Mouse (Mus musculus) C2C12 (cell line): ENCODE results near the gene Mgll. TPM values are rescaled to one million over a fixed set of nuclear protein-coding genes. Genes with fewer than 3 reads are reported as not detected.

Experiments used
- H3K27me3 ChIP-seq: one replicate; pipeline ENCODE4 v1.6.1; 2011; ENCODE audit not compliant: control insufficient read depth, insufficient read depth, insufficient read length
- H3K36me3 ChIP-seq: one replicate; pipeline ENCODE4 v1.6.1; 2011; ENCODE audit not compliant: control insufficient read depth, insufficient read depth
- H3K4me3 ChIP-seq: one replicate; pipeline ENCODE4 v1.5.1; 2011; ENCODE audit warnings: mild to moderate bottlenecking, control low read depth; ENCODE audit not compliant: poor library complexity, insufficient read depth, severe bottlenecking
- H3K79me2 ChIP-seq: one replicate; pipeline ENCODE4 v1.6.1; 2011; ENCODE audit not compliant: control insufficient read depth, insufficient read depth
- H3K79me3 ChIP-seq: one replicate; pipeline ENCODE4 v1.6.1; 2011; ENCODE audit warnings: low read depth, control low read depth
- H3ac ChIP-seq: one replicate; pipeline ENCODE3; 2011; ENCODE audit warnings: low read depth; ENCODE audit not compliant: control insufficient read depth, insufficient read length
- CEBPB ChIP-seq: IDR thresholded peaks from one replicate; pipeline ENCODE4 v1.6.1; 2011; ENCODE audit warnings: low read depth, mild to moderate bottlenecking, control low read depth, moderate library complexity
- CTCF ChIP-seq: IDR thresholded peaks from one replicate; pipeline ENCODE4 v1.5.1; 2011; ENCODE audit not compliant: control insufficient read depth, insufficient read depth, insufficient read length
- FOSL1 ChIP-seq: IDR thresholded peaks from one replicate; pipeline ENCODE4 v1.8.0; 2011; ENCODE audit warnings: mild to moderate bottlenecking, low read length; ENCODE audit not compliant: poor library complexity, insufficient read depth, severe bottlenecking
- MAX ChIP-seq: IDR thresholded peaks from one replicate; pipeline ENCODE4 v1.6.1; 2011; ENCODE audit warnings: mild to moderate bottlenecking, control low read depth
- MYOD1 ChIP-seq: IDR thresholded peaks from one replicate; pipeline ENCODE4 v1.6.1; 2011; ENCODE audit warnings: low read depth; ENCODE audit not compliant: control insufficient read depth, insufficient read length
- MYOG ChIP-seq: IDR thresholded peaks from one replicate; pipeline ENCODE4 v1.6.1; 2011; ENCODE audit not compliant: control insufficient read depth, insufficient read length; ENCODE audit errors: extremely low read depth
- USF1 ChIP-seq: IDR thresholded peaks from one replicate; pipeline ENCODE4 v1.6.1; 2011; ENCODE audit warnings: low read depth, mild to moderate bottlenecking, control low read depth, moderate library complexity
- polyA plus RNA-seq: library from polyadenylated mRNA; unstranded; fragments of >200 nt; fragmentation: generic; extraction: Trizol; gene quantifications from one replicate; pipeline ENCODE4 v1.2.1, GENCODE M21; 2012; ENCODE audit warnings: missing spikeins

The Mgll gene
- polyA plus RNA-seq, 1 experiment = 1.3 TPM

- no peak overlapping the region for H3K4me3 ChIP-seq
- H3ac ChIP-seq = no peak overlapping the region
- no peaks in the 10 kb centered on the region for H3K79me3 ChIP-seq
- TF ChIP-seq FOSL1 (no peak), CEBPB (no peak)
- H3K27me3 ChIP-seq = no peaks in the 10 kb centered on the region
- H3K79me2 ChIP-seq = no peaks in the 10 kb centered on the region
- H3K36me3 ChIP-seq = no peaks in the 10 kb centered on the region
Observed at GRCm38 (mm10) chr6:88811880-88812400, 87.7 kb downstream of the Mgll start.

GRCm38 (mm10) chr6:88812886-88813285 is 88.7 kb downstream of the Mgll start:
- H3K79me3 ChIP-seq = no peaks in the 10 kb centered on the region
- no peak for TF ChIP-seq CEBPB
- TF ChIP-seq CTCF = peak; percentile 22
- TF ChIP-seq MYOD1 = no peak
- TF ChIP-seq MAX = no peak
- TF ChIP-seq MYOG = no peak
- TF ChIP-seq USF1 = no peak
- no peaks in the 10 kb centered on the region for H3K79me2 ChIP-seq
- H3ac ChIP-seq = no peak overlapping the region
- no peaks in the 10 kb centered on the region for H3K27me3 ChIP-seq
- H3K4me3 ChIP-seq = no peak overlapping the region
- no peaks in the 10 kb centered on the region for H3K36me3 ChIP-seq

- no peaks in the 10 kb centered on the region for H3K36me3 ChIP-seq
- no peaks in the 10 kb centered on the region for H3K27me3 ChIP-seq
- H3K4me3 ChIP-seq = no peak overlapping the region
- TF ChIP-seq CTCF = no peak
- TF ChIP-seq MYOD1 = no peak
- TF ChIP-seq CEBPB = no peak
- TF ChIP-seq USF1 = no peak
- TF ChIP-seq MYOG = no peak
- TF ChIP-seq MAX = no peak
- no peak for TF ChIP-seq FOSL1
- no peaks in the 10 kb centered on the region for H3K79me3 ChIP-seq
- no peaks in the 10 kb centered on the region for H3K79me2 ChIP-seq
- H3ac ChIP-seq = no peak overlapping the region
Observed at GRCm38 (mm10) chr6:88813832-88814231, 89.6 kb downstream of the Mgll start.

GRCm38 (mm10) chr6:88815036-88815435 is 90.8 kb downstream of the Mgll start:
- H3K79me2 ChIP-seq = no peaks in the 10 kb centered on the region
- TF ChIP-seq USF1 (no peak), CEBPB (no peak), MYOG (no peak), FOSL1 (no peak), MAX (no peak), CTCF (no peak), MYOD1 (no peak)
- H3ac ChIP-seq = no peak overlapping the region

GRCm38 (mm10) chr6:88815489-88815888 is 91.3 kb downstream of the Mgll start:
- H3K79me2 ChIP-seq = no peaks in the 10 kb centered on the region
- TF ChIP-seq FOSL1 (no peak), CEBPB (no peak), MAX (no peak), MYOD1 (no peak), USF1 (no peak), MYOG (no peak), CTCF (no peak)
- H3K36me3 ChIP-seq = no peaks in the 10 kb centered on the region

More at GRCm38 (mm10) chr6:88815036-88815435, 90.8 kb downstream of the Mgll start:
- Histone ChIP-seq H3K27me3 (no peaks in the 10 kb centered on the region), H3K79me3 (no peaks in the 10 kb centered on the region), H3K36me3 (no peaks in the 10 kb centered on the region), H3K4me3 (no peak overlapping the region)

GRCm38 (mm10) chr6:88816913-88817312 is 92.7 kb downstream of the Mgll start:
- H3ac ChIP-seq = no peak overlapping the region
- H3K79me2 ChIP-seq = no peaks in the 10 kb centered on the region
- H3K36me3 ChIP-seq = no peaks in the 10 kb centered on the region
- no peak for TF ChIP-seq CTCF
- TF ChIP-seq FOSL1 = no peak
- no peak for TF ChIP-seq MAX
- H3K27me3 ChIP-seq = no peaks in the 10 kb centered on the region
- no peaks in the 10 kb centered on the region for H3K79me3 ChIP-seq
- no peak overlapping the region for H3K4me3 ChIP-seq

More at GRCm38 (mm10) chr6:88815489-88815888, 91.3 kb downstream of the Mgll start:
- Histone ChIP-seq H3K79me3 (no peaks in the 10 kb centered on the region), H3K27me3 (no peaks in the 10 kb centered on the region), H3K4me3 (no peak overlapping the region), H3ac (no peak overlapping the region)
